Mouse (Mus musculus) liver, embryonic 16.5 days (tissue): ENCODE results near the gene Sox5. TPM values are rescaled to one million over a fixed set of nuclear protein-coding genes. Genes with fewer than 3 reads are reported as not detected.

Experiments used
- ATAC-seq: fragments of 200-750 bp; cut with Nextera tagmentation; 2 replicates; pipeline ENCODE4 v1.8.0; 2017; ENCODE audit warnings: low read depth, mild to moderate bottlenecking, moderate number of reproducible peaks, moderate library complexity
- H3K27ac ChIP-seq: fragments of 300-500 bp; sonication (generic); 2 replicates; pipeline ENCODE4 v1.5.1; 2014; ENCODE audit warnings: mild to moderate bottlenecking, low read length
- H3K27me3 ChIP-seq: fragments of 300-500 bp; sonication (generic); 2 replicates; pipeline ENCODE4 v1.6.1; 2014; ENCODE audit warnings: low read depth, low read length, mixed read lengths; ENCODE audit not compliant: control insufficient read depth, insufficient read depth
- H3K36me3 ChIP-seq: fragments of 300-500 bp; sonication (generic); 2 replicates; pipeline ENCODE4 v1.6.1; 2014; ENCODE audit warnings: mild to moderate bottlenecking; ENCODE audit not compliant: control insufficient read depth, insufficient read depth
- H3K4me1 ChIP-seq: fragments of 300-500 bp; sonication (generic); 2 replicates; pipeline ENCODE4 v1.6.1; 2014; ENCODE audit warnings: low read depth, low read length, mixed read lengths; ENCODE audit not compliant: control insufficient read depth
- H3K4me2 ChIP-seq: fragments of 300-500 bp; sonication (generic); 2 replicates; pipeline ENCODE4 v1.6.1; 2014; ENCODE audit warnings: low read depth, low read length, mixed read lengths
- H3K4me3 ChIP-seq: fragments of 300-500 bp; sonication (generic); 2 replicates; pipeline ENCODE4 v1.5.1; 2014; ENCODE audit warnings: low read depth, mild to moderate bottlenecking, low read length
- H3K9ac ChIP-seq: fragments of 300-500 bp; sonication (generic); 2 replicates; pipeline ENCODE4 v1.6.1; 2014; ENCODE audit warnings: low read depth, low read length
- H3K9me3 ChIP-seq: fragments of 300-500 bp; sonication (generic); replicated peaks from 2 replicates; pipeline ENCODE4 v1.6.1; 2016; ENCODE audit warnings: low read length; ENCODE audit not compliant: control insufficient read depth
- WGBS: fragments of 180-500 bp; shearing (Covaris S2); extraction: QIAGEN DNeasy Blood & Tissue Kit; methylation state at CpG from one replicate; pipeline ENCODE4 v1.1.7; 2014; ENCODE audit not compliant: insufficient replicate concordance; 5-methylcytosine and 5-hydroxymethylcytosine counted together
- polyA plus RNA-seq: library from polyadenylated mRNA; unstranded; fragments of >200 nt; fragmentation: Nextera tagmentation; extraction: Ambion mirVana; gene quantifications from 2 replicates; pipeline ENCODE4 v1.2.1, GENCODE M21; 2015

Gene Sox5
- polyA plus RNA-seq, 1 experiment from 2014 or later = 7.5 TPM

DNA sequence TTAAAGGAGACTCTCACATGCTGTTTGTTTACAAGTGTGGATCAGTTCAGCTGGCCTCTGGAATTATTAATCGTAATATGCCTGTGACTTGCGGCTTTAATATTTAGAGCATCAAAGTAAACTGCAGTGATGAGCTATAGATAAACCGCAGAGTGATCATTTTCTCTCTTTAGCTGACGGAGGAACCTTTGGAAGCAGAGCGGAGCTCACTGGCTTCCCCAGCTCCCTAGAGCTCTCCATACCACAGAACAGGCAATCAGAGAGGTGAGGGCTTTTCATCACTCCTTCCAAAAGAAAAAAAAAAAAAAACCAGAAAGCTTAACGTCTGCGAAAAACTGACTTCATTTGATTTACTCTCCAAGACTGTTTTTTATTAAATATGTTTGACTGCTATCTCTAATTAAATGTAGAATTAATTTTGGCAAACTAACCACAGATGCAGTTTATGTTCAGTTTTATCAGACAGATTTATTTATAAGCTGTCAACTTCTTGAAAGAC is 469.4 kb downstream of the Sox5 start:
- Histone ChIP-seq H3K4me3 (no peak overlapping the region), H3K27ac (peak overlapping the region; percentile 71), H3K9ac (no peak overlapping the region), H3K9me3 (no peaks in the 10 kb centered on the region), H3K4me2 (no peak overlapping the region), H3K4me1 (no peaks in the 10 kb centered on the region), H3K27me3 (no peaks in the 10 kb centered on the region), H3K36me3 (no peaks in the 10 kb centered on the region)
- ATAC-seq = no peak
- WGBS = 72% methylated on average over 7 of the region's 7 CpGs

DNA sequence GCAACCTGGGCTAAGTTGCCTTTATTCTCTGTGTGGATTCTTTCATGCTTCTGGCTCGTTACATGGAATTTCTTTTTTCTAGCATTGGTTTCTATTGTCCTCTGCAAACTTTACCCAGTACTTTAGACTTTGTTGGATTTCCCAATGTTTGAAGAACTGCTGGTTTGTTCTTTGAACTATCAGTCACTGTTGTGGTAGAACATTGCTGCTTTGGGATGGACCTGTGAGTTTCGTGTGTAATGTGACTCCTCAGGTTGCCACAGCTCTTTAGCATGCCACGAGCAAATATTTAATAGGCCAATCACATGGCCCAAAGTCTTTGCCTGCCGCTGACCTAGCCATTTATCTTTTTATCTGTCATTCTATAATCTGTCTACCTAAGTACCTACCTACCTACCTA is 470.0 kb downstream of the Sox5 start:
- WGBS = 51% methylated on average over 4 of the region's 4 CpGs
- Histone ChIP-seq H3K36me3 (no peaks in the 10 kb centered on the region), H3K4me3 (no peak overlapping the region), H3K9me3 (no peaks in the 10 kb centered on the region), H3K27ac (peak overlapping the region; percentile 71), H3K4me2 (no peak overlapping the region), H3K9ac (no peak overlapping the region), H3K4me1 (no peaks in the 10 kb centered on the region), H3K27me3 (no peaks in the 10 kb centered on the region)
- ATAC-seq = peak; percentile 89

DNA sequence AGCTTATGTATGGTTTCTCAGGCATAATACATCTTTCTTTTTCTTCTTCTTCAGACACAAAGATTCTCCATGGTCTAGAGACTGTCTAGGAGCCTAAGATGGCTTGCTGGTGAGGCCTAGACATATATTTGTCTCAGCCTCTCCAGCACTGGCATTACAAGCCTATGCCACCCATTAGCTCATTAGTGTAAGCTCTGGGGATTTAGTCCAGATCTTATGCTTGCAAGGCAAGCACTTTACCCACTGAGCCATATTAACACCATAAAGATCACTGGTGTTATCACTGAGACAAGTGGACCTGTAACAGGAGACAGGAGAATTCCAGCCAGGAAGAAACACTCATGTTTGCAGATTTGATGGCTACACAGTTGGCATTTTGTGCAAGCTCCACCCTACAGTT is 472.6 kb downstream of the Sox5 start:
- Histone ChIP-seq H3K9ac (no peak overlapping the region), H3K27me3 (no peaks in the 10 kb centered on the region), H3K36me3 (no peaks in the 10 kb centered on the region), H3K4me2 (no peak overlapping the region), H3K27ac (no peak overlapping the region), H3K4me1 (no peaks in the 10 kb centered on the region), H3K4me3 (no peak overlapping the region), H3K9me3 (no peaks in the 10 kb centered on the region)
- ATAC-seq = no peak

DNA sequence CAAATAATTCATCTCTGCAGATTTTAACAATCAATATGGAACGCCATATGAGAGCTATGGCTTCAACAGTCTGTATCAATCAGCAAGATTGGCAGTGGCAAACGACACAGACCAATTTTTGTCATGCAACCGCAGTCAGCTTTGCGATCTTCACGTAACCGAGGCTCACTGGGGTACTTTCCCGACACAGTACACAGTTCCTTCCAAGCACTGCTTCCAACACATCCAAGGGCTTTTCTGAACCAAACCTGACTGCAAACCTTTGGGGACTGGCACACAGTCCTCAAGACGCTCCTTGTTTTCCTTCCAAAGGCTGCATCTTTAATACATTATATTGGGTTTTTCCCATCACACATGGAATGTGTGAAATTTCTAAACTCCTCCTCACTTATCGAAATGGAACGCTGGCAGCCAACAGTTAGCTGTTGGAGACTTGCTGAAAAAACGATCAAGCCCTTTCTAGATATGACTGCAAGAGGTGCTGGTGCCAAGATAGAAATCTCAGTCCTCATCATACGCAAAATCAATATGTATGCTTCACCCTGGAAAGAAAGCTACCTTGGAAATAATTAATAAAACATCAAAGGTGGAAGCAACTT is 474.1 kb downstream of the Sox5 start:
- Histone ChIP-seq H3K9me3 (no peaks in the 10 kb centered on the region), H3K4me3 (no peak overlapping the region), H3K36me3 (no peaks in the 10 kb centered on the region), H3K9ac (no peak overlapping the region), H3K27me3 (no peaks in the 10 kb centered on the region), H3K4me1 (no peaks in the 10 kb centered on the region), H3K4me2 (no peak overlapping the region), H3K27ac (no peak overlapping the region)
- WGBS = 69% methylated on average over 12 of the region's 12 CpGs
- no peak for ATAC-seq

DNA sequence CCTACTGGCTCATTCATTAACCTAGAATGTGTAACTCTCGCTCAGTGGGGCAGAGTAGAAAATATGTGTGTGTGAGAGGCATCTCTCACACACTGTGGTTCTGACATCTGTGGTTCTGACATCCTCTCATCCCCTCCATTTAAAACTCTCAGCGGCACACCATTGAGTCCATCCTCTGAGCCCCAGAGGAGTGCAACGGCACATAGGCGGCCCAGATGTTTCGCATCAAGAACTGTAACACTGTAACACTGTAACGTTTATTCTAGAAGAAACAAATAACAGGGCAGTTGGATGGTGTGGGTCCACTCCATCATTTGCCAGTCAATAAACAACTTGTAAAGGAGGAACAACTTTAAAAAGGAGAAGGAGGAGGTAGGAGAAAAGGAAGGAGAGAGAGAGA is 479.0 kb downstream of the Sox5 start:
- WGBS = 78% methylated on average over 6 of the region's 6 CpGs
- Histone ChIP-seq H3K4me1 (no peaks in the 10 kb centered on the region), H3K9ac (no peak overlapping the region), H3K27me3 (no peaks in the 10 kb centered on the region), H3K4me3 (no peak overlapping the region), H3K36me3 (no peaks in the 10 kb centered on the region), H3K4me2 (no peak overlapping the region), H3K9me3 (no peaks in the 10 kb centered on the region), H3K27ac (no peak overlapping the region)
- ATAC-seq = no peak

DNA sequence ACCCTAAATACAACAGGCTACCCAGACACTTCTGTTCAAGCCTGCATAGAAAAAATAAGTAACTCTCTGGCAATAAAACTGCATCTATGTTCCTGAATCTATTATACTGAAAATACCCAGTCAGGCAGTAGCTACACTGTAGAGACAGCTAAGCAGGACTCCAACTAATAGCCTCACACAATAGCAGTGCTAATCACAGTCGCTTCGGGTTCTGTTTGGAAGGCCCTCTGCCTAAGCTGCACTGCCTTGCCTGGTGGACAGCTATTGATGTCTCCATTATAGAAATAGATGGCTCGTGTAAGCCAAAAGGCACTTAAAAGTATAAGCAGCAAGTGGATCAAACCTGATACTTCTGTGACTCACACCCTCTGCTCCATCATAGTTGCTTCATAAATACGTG is 480.7 kb downstream of the Sox5 start:
- Histone ChIP-seq H3K9me3 (no peaks in the 10 kb centered on the region), H3K27me3 (no peaks in the 10 kb centered on the region), H3K4me2 (no peak overlapping the region), H3K4me3 (no peak overlapping the region), H3K27ac (no peak overlapping the region), H3K9ac (no peak overlapping the region), H3K4me1 (no peaks in the 10 kb centered on the region), H3K36me3 (no peaks in the 10 kb centered on the region)
- WGBS = 55% methylated on average over 4 of the region's 4 CpGs
- ATAC-seq = no peak

DNA sequence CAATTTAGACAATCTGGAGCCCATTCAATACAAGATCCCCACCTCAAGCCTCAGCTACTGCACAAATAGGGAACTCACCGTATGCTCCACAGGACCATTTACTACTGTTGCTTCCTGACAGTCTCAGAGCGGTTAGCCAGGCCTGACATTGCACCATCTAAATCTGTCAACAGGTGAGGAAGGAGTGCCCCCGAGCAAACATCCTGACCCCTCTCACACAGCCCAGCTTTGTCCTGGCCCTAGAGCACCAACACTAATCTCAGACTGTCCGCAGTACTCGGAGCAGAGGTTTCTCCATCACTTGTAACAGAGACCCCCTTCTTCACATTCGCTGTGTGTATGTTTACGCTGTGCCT is 482.3 kb downstream of the Sox5 start:
- Histone ChIP-seq H3K9ac (no peak overlapping the region), H3K27ac (no peak overlapping the region), H3K4me3 (no peak overlapping the region), H3K4me1 (no peaks in the 10 kb centered on the region), H3K27me3 (no peaks in the 10 kb centered on the region), H3K4me2 (no peak overlapping the region), H3K36me3 (no peaks in the 10 kb centered on the region), H3K9me3 (no peaks in the 10 kb centered on the region)
- 0 out of 2 replicates have a peak, but pooled peaks have one; percentile 43 for ATAC-seq
- WGBS = 49% methylated on average over 7 of the region's 7 CpGs

DNA sequence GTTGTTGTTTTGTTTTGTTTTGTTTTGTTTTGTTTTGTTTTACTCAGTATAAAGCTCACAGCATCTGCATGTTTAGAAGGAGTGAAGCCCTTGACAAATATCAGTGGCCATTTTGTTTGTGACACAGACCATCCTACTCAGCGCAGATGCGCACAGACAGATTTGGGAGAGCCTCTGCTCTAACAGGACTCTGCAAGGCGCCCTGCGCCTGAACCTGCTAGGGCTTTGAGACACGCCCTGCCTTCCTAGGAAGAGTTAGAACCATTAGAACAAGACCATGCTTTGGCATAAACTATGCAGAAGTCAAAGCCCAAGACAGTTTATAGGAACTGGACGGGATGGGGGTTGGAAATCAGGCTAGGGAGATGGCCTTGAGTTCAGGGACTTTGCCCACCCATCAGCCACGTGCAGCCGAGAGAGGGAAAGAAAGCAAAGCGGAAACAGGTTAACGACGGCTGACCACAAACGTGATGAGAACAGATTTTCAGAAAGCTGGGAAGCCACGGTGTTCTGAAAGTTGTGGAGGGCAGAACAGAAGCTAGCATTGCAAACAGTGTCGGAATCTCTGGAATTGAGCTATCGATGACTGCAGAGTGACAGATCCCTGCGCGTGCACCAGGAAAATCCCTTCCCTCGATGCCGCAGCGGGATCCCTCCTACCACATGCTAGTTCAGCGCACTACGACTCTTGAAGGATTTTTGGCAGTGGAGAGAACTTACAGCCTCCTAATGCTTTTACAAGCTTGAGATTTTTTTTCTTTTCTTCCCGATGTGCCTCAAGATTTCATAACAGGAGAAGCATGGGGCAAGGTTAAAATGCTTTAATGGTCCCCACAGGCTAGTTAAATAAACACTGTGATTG is 482.9 kb downstream of the Sox5 start:
- Histone ChIP-seq H3K9ac (no peak overlapping the region), H3K4me2 (no peak overlapping the region), H3K27ac (no peak overlapping the region), H3K4me1 (no peaks in the 10 kb centered on the region), H3K36me3 (no peaks in the 10 kb centered on the region), H3K27me3 (no peaks in the 10 kb centered on the region), H3K9me3 (no peaks in the 10 kb centered on the region), H3K4me3 (no peak overlapping the region)
- 63% methylated on average over 23 of the region's 23 CpGs for WGBS
- no peak for ATAC-seq

DNA sequence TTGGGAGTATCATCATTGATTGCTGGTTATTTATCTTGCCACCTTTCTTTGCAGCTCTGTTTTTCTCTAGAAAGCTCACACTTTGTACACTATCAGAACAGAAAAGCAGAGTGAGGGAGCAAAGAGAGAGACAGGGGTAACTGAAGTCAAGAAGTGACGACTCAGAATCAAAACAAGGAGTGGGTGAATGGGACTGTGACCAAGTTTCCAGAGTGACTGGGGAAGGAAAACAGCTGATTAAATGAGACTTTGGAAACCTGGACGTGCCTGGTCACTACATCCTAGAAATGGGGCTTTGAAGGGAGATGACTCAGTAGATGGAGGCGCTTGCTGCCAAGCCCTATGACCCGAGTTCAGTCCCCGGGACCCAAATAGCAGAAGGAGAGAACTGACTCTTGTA is 483.9 kb downstream of the Sox5 start:
- Histone ChIP-seq H3K27me3 (no peaks in the 10 kb centered on the region), H3K9me3 (no peaks in the 10 kb centered on the region), H3K4me1 (no peaks in the 10 kb centered on the region), H3K27ac (no peak overlapping the region), H3K9ac (no peak overlapping the region), H3K4me2 (no peak overlapping the region), H3K4me3 (no peak overlapping the region), H3K36me3 (no peaks in the 10 kb centered on the region)
- ATAC-seq = no peak
- whole genome bisulfite sequencing = 60% methylated on average over 5 of the region's 5 CpGs
